In genomic region chr17:32871483-32871882, GRCm38 (mm10) we compare ENCODE assay signal across 23 mouse cellular contexts. TPM values are rescaled to one million over a fixed set of nuclear protein-coding genes. Genes with fewer than 3 reads are reported as not detected.
DNase-seq lines count a peak whose midpoint lies in the region; TF ChIP-seq lines count a peak whose summit lies in the region.
"Had no signal": no experiment of that assay in that cellular context is flagged by ENCODE, and none has a peak within 500 bp of the region (broad histone marks: within the 10 kb centered on the region; RNA-seq: fewer than 3 reads in every experiment).

No protein-coding gene starts in this region.

- H3K4me1 ChIP-seq in ES-E14 (ENCODE audit: control insufficient read depth in 2 of 2, insufficient read depth in 2 of 2, low read length in 2 of 2, poor library complexity in 1 of 2) = peaks cover 0 to 3% of the 10 kb centered on the region in 2 experiments; a peak in 1 of 4 replicates
- H3K4me1 ChIP-seq: embryonic facial prominence, embryonic 13.5 days; embryonic facial prominence, embryonic 15.5 days; forebrain, embryonic 10.5 days; forebrain, embryonic 12.5 days had no signal

- H3K9ac ChIP-seq in ES-E14 (ENCODE audit: insufficient read depth, low read depth, low read length, poor library complexity, severe bottlenecking) = no peak overlapping the region
- H3K9ac ChIP-seq: embryonic facial prominence, embryonic 13.5 days; embryonic facial prominence, embryonic 15.5 days; forebrain, embryonic 12.5 days had no signal

- peak overlapping the region; percentile 64; the same call in 1 of the 2 replicates for H3K27ac ChIP-seq in ES-E14 (ENCODE audit: insufficient read depth, low read depth, low read length, poor library complexity, severe bottlenecking)
- H3K27ac ChIP-seq: embryonic facial prominence, embryonic 13.5 days; embryonic facial prominence, embryonic 15.5 days; forebrain, embryonic 10.5 days; forebrain, embryonic 12.5 days had no signal

- in situ Hi-C loops in ES-E14 (cut with MboI; ENCODE audit: low sequenced_read_pairs in 2 of 2, unreplicated experiment in 2 of 2) = no loop called here

- peak; percentile 27 for DNase-seq in heart, adult 11 months
- no peak for DNase-seq in heart, postnatal 10 days
- DNase-seq in ES-E14 (ENCODE audit: low read depth, low spot score) (no peak), ZHBTc4 (ENCODE audit: low read depth, low spot score) (peak; percentile 54)
- DNase-seq in gastrocnemius, postnatal 10 days = no peak
- DNase-seq in spleen, postnatal 4 days (ENCODE audit: low spot score in 2 of 2) = no peak
- DNase-seq: adrenal gland, adult 8-10 months; adrenal gland, postnatal 14 days; adrenal gland, postnatal 36 days; B cell, adult 2 months; cerebellum, adult 11-12 months; cerebellum, adult 2 months; cerebellum, adult 9-10 months; cerebellum, postnatal 10 days; cerebellum, postnatal 25 days; embryo, embryonic 11 days had no signal

- H3K4me3 ChIP-seq in ES-E14 (ENCODE audit: insufficient read depth in 1 of 2, low read depth in 1 of 2, low read length in 2 of 2, poor library complexity in 1 of 2, severe bottlenecking in 1 of 2) = no peak overlapping the region
- H3K4me3 ChIP-seq: embryonic facial prominence, embryonic 13.5 days; embryonic facial prominence, embryonic 15.5 days; erythroblast, embryonic 14.5 days; forebrain, embryonic 10.5 days; forebrain, embryonic 12.5 days had no signal

- no peaks in the 10 kb centered on the region for H3K9me3 ChIP-seq in ES-E14 (ENCODE audit: control insufficient read depth, insufficient read depth, low read depth, low read length)
- H3K9me3 ChIP-seq: embryonic facial prominence, embryonic 13.5 days; embryonic facial prominence, embryonic 15.5 days had no signal

- no peaks in the 10 kb centered on the region; the same call in 1 of the 2 replicates for H3K36me3 ChIP-seq in ES-E14 (ENCODE audit: control insufficient read depth, insufficient read depth, low read length, poor library complexity, severe bottlenecking)
- H3K36me3 ChIP-seq: embryonic facial prominence, embryonic 13.5 days; embryonic facial prominence, embryonic 15.5 days; forebrain, embryonic 10.5 days; forebrain, embryonic 12.5 days had no signal

- intact Hi-C loops in heart, postnatal 10 days (cut with DNase I) = no loop called here

TF ChIP-seq in ES-E14, 5 proteins besides CTCF, POLR2A, EP300 and RAD21:
- TF ChIP-seq ZNF384 (IDR thresholded peaks at IDR 0.05; ENCODE audit: low read depth, low read length) (peak; percentile 61; the same call in 1 of the 2 replicates), CHD2 (IDR thresholded peaks at IDR 0.05; ENCODE audit: low read depth, low read length) (no peak)

RNA-seq across cellular contexts. Expression of gene Zfp870, which starts 20.0 kb away (rescaled TPM):
- 10 to 100 TPM in 1 of 2 experiments, 1 to 10 TPM in 1; 10.0 to 10.7 TPM for total RNA-seq in heart, postnatal 10 days (2021)
- total RNA-seq in ES-E14 (2012; rRNA removed) = 9.5 and 9.9 TPM in 2 replicates
- 1 to 10 TPM; 7.1 to 7.4 TPM for total RNA-seq in gastrocnemius, postnatal 10 days (2021)
- total RNA-seq: MEL had no signal

RNA-seq across cellular contexts. Expression of gene Zfp799, which starts 41.4 kb away (rescaled TPM):
- 10 to 100 TPM; 10.1 to 17.0 TPM for total RNA-seq in heart, postnatal 10 days (2021)
- total RNA-seq in ES-E14 (2012; rRNA removed) = 9.3 and 12.9 TPM in 2 replicates
- 10 to 100 TPM in 1 of 2 experiments, 1 to 10 TPM in 1; 7.0 to 10.9 TPM for total RNA-seq in gastrocnemius, postnatal 10 days (2021)
- total RNA-seq: MEL had no signal

RNA-seq across cellular contexts. Expression of gene Cyp4f14, which starts 45.7 kb away (rescaled TPM):
- not detected for total RNA-seq in heart, postnatal 10 days (2021)
- total RNA-seq in ES-E14 (2012; rRNA removed) = 0.32 and 0.58 TPM in 2 replicates
- under 1 TPM; 0.14 to 0.32 TPM for total RNA-seq in gastrocnemius, postnatal 10 days (2021)
- total RNA-seq: common myeloid progenitor, adult 5-6 weeks; MEL had no signal

Comparison
In these comparisons a context has a peak if more than half of its experiments do, and no peak if none do; other contexts are left out.
1. DNase-seq: peak in heart, adult 11 months (single experiment) and ZHBTc4 (single experiment); none in heart, postnatal 10 days (0 of 2), ES-E14 (single experiment), gastrocnemius, postnatal 10 days (single experiment) and spleen, postnatal 4 days (0 of 2).